Mouse (Mus musculus) hindbrain, embryonic 14.5 days (tissue): ENCODE results near the gene Tnrc18. TPM values are rescaled to one million over a fixed set of nuclear protein-coding genes. Genes with fewer than 3 reads are reported as not detected.

Source experiments
- ATAC-seq: fragments of 200-750 bp; cut with Nextera tagmentation; 2 replicates; pipeline ENCODE4 v1.8.0; 2017; ENCODE audit warnings: moderate number of reproducible peaks, mild to moderate bottlenecking, moderate TSS enrichment, moderate library complexity; ENCODE audit not compliant: low FRiP score
- DNase-seq: peaks from one replicate; pipeline ENCODE4 v3.0.0-alpha.2; 2015; ENCODE audit warnings: low spot score
- H3K27ac ChIP-seq: fragments of 300-500 bp; sonication (generic); 2 replicates; pipeline ENCODE4 v1.5.1; 2014; ENCODE audit warnings: mild to moderate bottlenecking, moderate library complexity
- H3K27me3 ChIP-seq: fragments of 300-500 bp; sonication (generic); 2 replicates; pipeline ENCODE4 v1.6.1; 2014; ENCODE audit warnings: mild to moderate bottlenecking, low read length, mixed read lengths; ENCODE audit not compliant: control insufficient read depth, insufficient read depth
- H3K36me3 ChIP-seq: fragments of 300-500 bp; sonication (generic); replicated peaks from 2 replicates; pipeline ENCODE4 v1.6.1; 2014; ENCODE audit not compliant: control insufficient read depth, insufficient read depth
- H3K4me1 ChIP-seq: fragments of 300-500 bp; sonication (generic); replicated peaks from 2 replicates; pipeline ENCODE4 v1.6.1; 2014; ENCODE audit warnings: antibody characterized with exemption, low read length, mixed read lengths; ENCODE audit not compliant: control insufficient read depth, insufficient read depth
- H3K4me2 ChIP-seq: fragments of 300-500 bp; sonication (generic); replicated peaks from 2 replicates; pipeline ENCODE4 v1.6.1; 2014; ENCODE audit warnings: mild to moderate bottlenecking, moderate library complexity
- H3K4me3 ChIP-seq: fragments of 300-500 bp; sonication (generic); replicated peaks from 2 replicates; pipeline ENCODE4 v1.5.1; 2014; ENCODE audit warnings: mild to moderate bottlenecking, low read length
- H3K9ac ChIP-seq: fragments of 300-500 bp; sonication (generic); 2 replicates; pipeline ENCODE4 v1.6.1; 2014
- H3K9me3 ChIP-seq: fragments of 300-500 bp; sonication (generic); 2 replicates; pipeline ENCODE4 v1.6.1; 2016; ENCODE audit warnings: low read length; ENCODE audit not compliant: control insufficient read depth
- WGBS: fragments of 180-500 bp; shearing (Covaris S2); extraction: QIAGEN DNeasy Blood & Tissue Kit; methylation state at CpG from one replicate; pipeline ENCODE4 v1.1.7; 2014; 5-methylcytosine and 5-hydroxymethylcytosine counted together
- polyA plus RNA-seq: library from polyadenylated mRNA; unstranded; fragments of >200 nt; fragmentation: Nextera tagmentation; extraction: Ambion mirVana; gene quantifications from 2 replicates; pipeline ENCODE4 v1.2.1, GENCODE M21; 2014

Gene Tnrc18
- polyA plus RNA-seq, 1 experiment from 2014 or later = 38.9 TPM

DNA sequence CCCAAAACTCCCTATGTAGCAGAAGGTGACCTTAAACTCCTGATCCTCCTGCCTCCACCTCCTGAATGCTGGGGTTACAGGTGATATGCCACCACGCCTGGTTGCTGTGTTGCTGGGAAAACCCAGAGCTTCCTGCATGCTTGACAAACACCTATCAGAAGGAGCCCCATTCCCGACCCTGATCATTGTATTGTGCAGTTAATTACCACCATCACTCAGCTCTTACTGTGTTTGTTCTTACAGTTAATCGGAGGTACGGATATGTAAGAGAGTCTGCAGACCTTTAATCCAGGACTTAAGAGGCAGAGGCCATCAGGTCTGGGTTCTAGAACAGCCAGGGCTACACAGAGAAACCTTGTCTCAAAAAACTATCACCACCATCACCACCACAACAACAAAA, 18.2 kb downstream of the Tnrc18 start:
- ATAC-seq (no peak), DNase-seq (no peak)
- peaks cover 66% of the 10 kb centered on the region for H3K4me1 ChIP-seq
- no peak overlapping the region for H3K4me2 ChIP-seq
- H3K27ac ChIP-seq = no peak overlapping the region
- H3K36me3 ChIP-seq = 0 out of 2 replicates have a peak, but pooled peaks cover 5% of the 10 kb centered on the region
- H3K4me3 ChIP-seq = no peak overlapping the region
- no peaks in the 10 kb centered on the region for H3K27me3 ChIP-seq
- no peaks in the 10 kb centered on the region for H3K9me3 ChIP-seq
- no peak overlapping the region for H3K9ac ChIP-seq
- WGBS = 60% methylated on average over 4 of the region's 4 CpGs

DNA sequence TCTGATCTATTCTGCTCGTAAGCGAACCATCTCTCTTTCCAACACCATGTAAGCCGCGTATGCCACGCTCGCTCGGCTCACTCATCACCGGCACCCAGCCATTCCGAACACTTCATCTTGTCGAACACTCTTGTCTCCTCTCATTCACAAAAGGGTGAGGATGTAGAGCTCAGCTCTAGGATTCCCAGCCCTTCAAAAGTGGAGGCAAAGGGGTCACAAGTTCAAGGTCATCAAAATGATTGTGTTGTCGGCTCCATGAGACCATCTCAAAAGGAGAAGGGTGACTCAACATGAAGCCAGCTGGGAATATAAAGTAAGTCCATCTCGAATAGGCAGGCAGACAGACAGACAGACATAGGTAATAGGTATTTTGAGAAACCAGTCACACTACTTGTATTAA, 19.3 kb downstream of the Tnrc18 start:
- H3K4me2 ChIP-seq = no peak overlapping the region
- no peaks in the 10 kb centered on the region for H3K9me3 ChIP-seq
- ATAC-seq (no peak), DNase-seq (no peak)
- H3K4me3 ChIP-seq = no peak overlapping the region
- no peak overlapping the region for H3K9ac ChIP-seq
- peaks cover 62% of the 10 kb centered on the region for H3K4me1 ChIP-seq
- WGBS = 73% methylated on average over 12 of the region's 12 CpGs
- no peaks in the 10 kb centered on the region for H3K27me3 ChIP-seq
- H3K27ac ChIP-seq = no peak overlapping the region
- 0 out of 2 replicates have a peak, but pooled peaks cover 5% of the 10 kb centered on the region for H3K36me3 ChIP-seq

DNA sequence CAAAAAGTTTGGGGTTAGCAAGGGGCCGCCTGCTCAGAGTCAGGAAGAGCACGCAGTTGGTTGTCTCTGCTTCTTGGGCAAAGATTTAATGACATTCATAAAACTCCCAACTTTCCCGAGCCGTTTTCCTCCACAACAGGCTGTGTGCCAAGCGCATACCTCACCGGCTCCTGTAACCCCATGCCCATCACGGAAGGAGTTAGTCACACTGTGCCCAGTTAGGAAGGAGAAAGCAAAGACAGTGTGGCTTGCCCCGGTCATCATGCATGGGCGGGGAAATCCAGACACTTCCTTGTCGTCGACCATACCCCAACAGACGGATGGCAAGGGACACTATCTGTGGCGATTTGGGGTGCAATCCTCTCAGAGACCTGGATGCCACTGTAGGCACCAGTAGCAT, 19.8 kb downstream of the Tnrc18 start:
- no peak for DNase-seq
- peaks cover 58% of the 10 kb centered on the region for H3K4me1 ChIP-seq
- H3K27ac ChIP-seq = no peak overlapping the region
- H3K27me3 ChIP-seq = no peaks in the 10 kb centered on the region
- 0 out of 2 replicates have a peak, but pooled peaks cover 5% of the 10 kb centered on the region for H3K36me3 ChIP-seq
- 79% methylated on average over 13 of the region's 13 CpGs for WGBS
- H3K4me3 ChIP-seq = no peak overlapping the region
- ATAC-seq = no peak
- H3K9ac ChIP-seq = no peak overlapping the region
- H3K4me2 ChIP-seq = no peak overlapping the region
- H3K9me3 ChIP-seq = no peaks in the 10 kb centered on the region

DNA sequence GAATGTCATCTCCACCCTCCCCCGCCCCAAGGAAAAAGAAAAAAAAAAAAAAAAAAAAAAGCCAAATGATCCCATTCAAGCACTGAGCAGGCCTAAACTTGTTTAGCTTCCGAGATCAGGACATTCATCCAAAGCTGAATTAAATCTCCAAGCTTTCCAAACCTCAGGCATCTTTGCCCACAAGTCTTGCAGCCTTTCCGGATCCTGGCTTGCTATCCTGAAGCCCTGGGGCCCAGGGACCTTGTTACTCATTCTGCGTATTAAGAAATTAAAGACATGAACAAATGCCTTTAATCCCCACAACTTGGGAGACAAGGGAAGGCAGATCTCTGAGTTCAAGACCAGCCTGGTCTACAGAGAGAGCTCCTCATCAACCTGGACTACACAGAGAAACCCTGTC, 20.5 kb downstream of the Tnrc18 start:
- no peak for ATAC-seq
- H3K36me3 ChIP-seq = 0 out of 2 replicates have a peak, but pooled peaks cover 5% of the 10 kb centered on the region
- H3K4me1 ChIP-seq = peaks cover 52% of the 10 kb centered on the region
- H3K9me3 ChIP-seq = no peaks in the 10 kb centered on the region
- no peak overlapping the region for H3K4me3 ChIP-seq
- no peak overlapping the region for H3K9ac ChIP-seq
- no peak overlapping the region for H3K27ac ChIP-seq
- DNase-seq = no peak
- no peak overlapping the region for H3K4me2 ChIP-seq
- H3K27me3 ChIP-seq = no peaks in the 10 kb centered on the region
- WGBS = 83% methylated on average over 4 of the region's 4 CpGs

DNA sequence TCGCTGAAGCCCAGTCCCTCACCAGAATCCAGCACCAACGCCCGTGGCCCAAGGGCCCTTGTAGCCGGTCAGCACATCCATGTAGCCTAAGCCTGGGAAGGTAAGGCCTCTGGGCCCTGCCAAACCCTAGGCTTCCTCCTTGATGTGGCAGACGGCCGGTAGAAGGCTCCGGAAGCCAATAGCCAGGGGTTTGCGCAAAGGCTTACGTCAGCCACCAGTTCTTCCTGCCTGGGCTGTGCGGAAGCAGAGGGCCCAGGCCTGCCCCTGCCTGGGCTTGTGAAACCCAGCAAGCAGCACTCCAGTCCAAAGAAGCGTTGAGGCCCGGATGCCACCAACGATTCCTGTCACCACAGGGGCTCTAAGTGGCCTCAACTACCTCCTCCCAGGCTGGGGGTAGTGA, 22.9 kb downstream of the Tnrc18 start:
- 87% methylated on average over 13 of the region's 13 CpGs for WGBS
- no peak overlapping the region for H3K27ac ChIP-seq
- DNase-seq = no peak
- H3K4me2 ChIP-seq = no peak overlapping the region
- H3K9ac ChIP-seq = no peak overlapping the region
- H3K4me3 ChIP-seq = no peak overlapping the region
- peaks cover 30% of the 10 kb centered on the region for H3K4me1 ChIP-seq
- ATAC-seq = no peak
- no peaks in the 10 kb centered on the region for H3K9me3 ChIP-seq
- peaks cover 9% of the 10 kb centered on the region; the same call in 1 of the 2 replicates for H3K36me3 ChIP-seq
- H3K27me3 ChIP-seq = no peaks in the 10 kb centered on the region

DNA sequence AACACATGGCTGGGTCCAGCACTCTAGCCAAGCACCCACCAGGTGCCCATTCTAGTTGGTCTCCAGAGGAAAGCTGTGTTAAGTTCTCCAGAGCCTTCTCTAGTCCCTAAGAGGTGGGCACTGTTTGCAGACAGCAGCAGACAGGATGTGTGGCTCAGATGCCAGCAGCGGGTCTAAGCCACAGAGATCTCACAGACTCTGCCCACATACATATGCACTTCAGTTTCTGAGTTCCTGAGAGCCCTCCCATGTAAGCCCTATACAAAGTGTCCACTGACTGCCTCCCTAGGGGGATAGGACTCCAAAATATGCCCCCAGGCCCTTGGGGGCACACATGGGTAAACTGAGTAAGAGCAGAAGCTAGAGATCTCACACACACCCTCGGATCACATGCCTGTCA, 23.3 kb downstream of the Tnrc18 start:
- 96% methylated on average over 2 of the region's 2 CpGs for WGBS
- peak overlapping the region; percentile 11; the same call in 1 of the 2 replicates for H3K27ac ChIP-seq
- no peak overlapping the region for H3K9ac ChIP-seq
- peaks cover 14% of the 10 kb centered on the region; the same call in 1 of the 2 replicates for H3K36me3 ChIP-seq
- DNase-seq = no peak
- H3K27me3 ChIP-seq = no peaks in the 10 kb centered on the region
- H3K4me1 ChIP-seq = peaks cover 29% of the 10 kb centered on the region
- no peak overlapping the region for H3K4me2 ChIP-seq
- no peak overlapping the region for H3K4me3 ChIP-seq
- ATAC-seq = no peak
- no peaks in the 10 kb centered on the region for H3K9me3 ChIP-seq

DNA sequence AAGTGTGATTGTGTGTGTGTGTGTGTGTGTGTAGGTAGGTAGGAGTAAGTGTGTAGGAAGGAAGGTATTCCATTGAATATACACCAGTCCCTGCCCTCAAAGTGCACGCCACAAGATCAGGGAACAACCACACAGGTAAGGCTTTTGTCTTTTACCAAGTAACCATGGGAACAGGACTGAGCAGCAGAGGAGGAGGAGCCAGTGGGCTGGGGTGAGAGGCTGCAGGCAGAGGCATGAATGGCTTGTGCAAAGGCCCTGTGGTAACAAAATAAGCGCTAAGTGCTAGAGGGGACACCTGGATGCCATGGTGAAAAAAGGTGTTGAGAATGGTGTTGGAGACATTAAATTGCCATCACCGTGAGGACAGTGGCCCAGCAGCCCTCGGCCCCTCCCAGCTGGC, 24.9 kb downstream of the Tnrc18 start:
- ATAC-seq = no peak
- H3K9ac ChIP-seq = no peak overlapping the region
- H3K4me1 ChIP-seq = peaks cover 14% of the 10 kb centered on the region
- H3K4me3 ChIP-seq = no peak overlapping the region
- H3K9me3 ChIP-seq = no peaks in the 10 kb centered on the region
- no peaks in the 10 kb centered on the region for H3K27me3 ChIP-seq
- WGBS = 88% methylated on average over 4 of the region's 4 CpGs
- H3K27ac ChIP-seq = no peak overlapping the region
- no peak for DNase-seq
- no peak overlapping the region for H3K4me2 ChIP-seq
- peaks cover 28% of the 10 kb centered on the region for H3K36me3 ChIP-seq

DNA sequence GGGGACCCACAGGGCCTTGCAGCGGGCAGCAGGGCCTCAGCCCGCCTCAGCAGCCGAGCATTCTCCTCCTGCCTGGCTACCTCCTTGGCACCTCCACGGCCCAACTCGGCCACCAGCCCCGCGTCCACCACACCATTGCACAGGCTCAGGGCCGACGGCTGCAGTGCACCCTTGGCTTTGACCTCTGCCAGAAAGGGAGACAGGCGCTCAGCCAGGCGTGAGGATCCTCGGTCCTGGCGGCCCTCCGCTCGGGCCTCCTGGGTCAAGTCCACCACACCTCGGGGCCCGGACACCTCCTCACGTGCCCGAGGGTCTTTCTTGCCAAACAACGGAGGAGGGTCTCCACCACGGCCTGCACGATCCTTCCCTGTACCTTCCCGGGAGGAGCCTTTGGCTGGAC, 29.2 kb downstream of the Tnrc18 start:
- 96% methylated on average over 23 of the region's 23 CpGs for WGBS
- Histone ChIP-seq H3K27me3 (no peaks in the 10 kb centered on the region), H3K4me2 (no peak overlapping the region), H3K9me3 (no peaks in the 10 kb centered on the region), H3K4me1 (no peaks in the 10 kb centered on the region; the same call in 1 of the 2 replicates), H3K4me3 (no peak overlapping the region), H3K27ac (no peak overlapping the region), H3K9ac (no peak overlapping the region), H3K36me3 (peaks cover 54% of the 10 kb centered on the region)
- no peak for DNase-seq
- no peak; the same call in 1 of the 2 replicates for ATAC-seq

DNA sequence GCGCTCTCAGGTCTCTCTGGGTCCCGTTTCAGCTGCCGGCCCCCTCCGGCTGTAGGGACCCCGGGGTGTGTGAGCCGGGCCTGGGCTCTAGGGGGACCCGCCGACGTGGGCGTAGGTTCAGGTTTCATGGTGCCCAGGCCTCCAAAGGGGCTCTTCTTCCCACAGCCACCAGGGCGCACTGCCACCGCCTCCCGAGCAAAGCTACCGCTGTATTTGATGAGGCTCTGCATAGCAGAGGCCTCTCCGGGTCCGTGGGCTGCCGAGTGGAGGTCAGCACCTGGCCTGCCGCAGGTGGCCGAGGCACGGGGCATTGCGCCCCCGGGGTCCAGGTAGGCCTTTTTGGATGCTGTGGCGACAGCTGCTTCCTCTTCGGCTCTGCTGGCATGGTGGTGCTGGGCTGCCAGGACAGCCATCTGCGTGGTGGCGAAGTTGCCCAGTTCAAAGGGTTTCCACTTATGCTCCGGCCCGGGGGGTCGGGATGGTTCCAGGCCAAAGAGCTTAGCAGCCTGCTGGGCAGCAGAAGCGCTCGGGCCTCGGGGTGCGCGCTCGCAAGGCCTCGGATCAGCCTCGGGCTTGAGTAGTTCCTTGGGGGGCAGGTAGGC, 30.1 kb downstream of the Tnrc18 start:
- H3K27me3 ChIP-seq = no peaks in the 10 kb centered on the region
- no peaks in the 10 kb centered on the region for H3K9me3 ChIP-seq
- peaks cover 62% of the 10 kb centered on the region for H3K36me3 ChIP-seq
- no peak overlapping the region for H3K9ac ChIP-seq
- ATAC-seq (no peak), DNase-seq (no peak)
- no peaks in the 10 kb centered on the region; the same call in 1 of the 2 replicates for H3K4me1 ChIP-seq
- H3K4me3 ChIP-seq = no peak overlapping the region
- no peak overlapping the region for H3K27ac ChIP-seq
- no peak overlapping the region for H3K4me2 ChIP-seq
- WGBS = 88% methylated on average over 37 of the region's 37 CpGs

DNA sequence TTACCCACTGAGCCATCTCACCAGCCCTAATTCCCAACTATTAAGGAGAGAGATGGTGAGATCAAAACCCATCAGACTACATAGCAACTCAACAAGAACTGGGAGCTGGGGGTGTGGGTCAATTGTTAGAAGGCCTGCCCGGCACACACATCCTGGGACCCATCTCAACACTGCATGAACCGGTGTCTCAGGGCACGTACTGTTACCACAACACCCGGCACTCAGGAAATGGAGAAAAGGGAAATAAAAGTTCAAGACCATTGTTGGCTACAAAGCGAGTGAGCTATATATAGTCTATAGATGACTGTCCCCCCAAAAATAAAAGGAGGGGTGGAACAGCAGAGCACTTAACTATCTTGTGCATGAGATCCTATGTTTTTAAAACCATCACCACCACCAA, 30.8 kb downstream of the Tnrc18 start:
- Histone ChIP-seq H3K4me1 (no peaks in the 10 kb centered on the region; the same call in 1 of the 2 replicates), H3K4me3 (no peak overlapping the region), H3K9me3 (no peaks in the 10 kb centered on the region), H3K27ac (no peak overlapping the region), H3K9ac (no peak overlapping the region), H3K4me2 (no peak overlapping the region), H3K36me3 (peaks cover 65% of the 10 kb centered on the region), H3K27me3 (no peaks in the 10 kb centered on the region)
- no peak for DNase-seq
- no peak for ATAC-seq
- 90% methylated on average over 5 of the region's 5 CpGs for WGBS
